Mouse (Mus musculus) CD4-positive, CD25-positive, alpha-beta regulatory T cell (primary cell): ENCODE results near the gene Tmem207. TPM values are rescaled to one million over a fixed set of nuclear protein-coding genes. Genes with fewer than 3 reads are reported as not detected.

Experiments
- polyA plus RNA-seq: library from polyadenylated mRNA; unstranded; fragments of 100-300 nt; shearing (Covaris generic); gene quantifications from one replicate; pipeline ENCODE4 v1.2.1, GENCODE M21; 2017

Gene Tmem207
- not detected for polyA plus RNA-seq

DNA sequence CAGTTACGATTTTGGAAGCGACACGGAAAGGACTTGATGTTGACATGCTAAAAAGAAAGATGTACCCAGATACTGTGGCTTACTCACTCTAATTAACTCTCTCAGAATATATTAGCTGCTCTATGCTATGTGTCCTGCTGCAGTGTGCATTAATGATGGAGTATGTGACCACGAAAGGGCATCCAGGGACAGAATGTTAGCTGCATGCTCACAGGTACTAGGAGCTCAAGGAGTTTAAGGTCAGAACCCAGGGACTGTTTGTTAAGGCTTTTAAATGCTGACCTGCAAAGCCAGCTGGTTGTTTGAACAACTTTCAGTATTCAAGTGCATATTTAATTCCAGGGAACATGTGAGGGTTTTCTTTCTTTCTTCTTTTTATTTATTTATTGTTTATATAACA is at the start of gene Tmem207:
Tmem207 (minus strand) TSS at position 101 of the 400 bp plus-strand sequence.

DNA sequence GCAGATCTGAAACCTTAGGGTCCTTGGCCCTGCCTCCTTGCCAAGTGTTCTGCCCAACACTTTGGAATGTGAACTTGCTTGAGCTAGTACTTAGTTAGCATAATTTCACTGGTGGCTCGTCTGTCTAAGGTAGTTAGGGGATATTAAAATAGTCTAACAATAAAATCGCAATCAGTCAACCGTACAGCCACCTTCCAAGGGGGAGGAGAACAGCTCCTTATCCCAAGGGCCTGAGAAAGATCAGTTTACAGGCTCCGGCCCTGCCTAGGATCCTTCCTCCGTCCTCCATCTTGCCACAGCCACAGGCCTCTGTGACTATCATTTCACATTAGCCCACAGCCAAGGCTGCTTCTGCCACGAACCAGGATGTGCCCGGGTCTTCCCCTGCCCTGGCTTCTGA is 63.7 kb downstream of the Tmem207 start, which contains the start of gene Cldn16:
Cldn16 (plus strand) TSS at position 301 of the 400 bp plus-strand sequence.

Other genes with a start within 250 kb of the Tmem207 start
- not detected for gene Cldn1, start 154.9 kb downstream of the Tmem207 start, polyA plus RNA-seq
- not detected for gene Cldn16, start 63.6 kb downstream of the Tmem207 start, polyA plus RNA-seq
- 12.9 TPM for gene Il1rap, start 54.9 kb upstream of the Tmem207 start, polyA plus RNA-seq